16 mouse cellular contexts compared by ENCODE assay signal in the genomic region with DNA sequence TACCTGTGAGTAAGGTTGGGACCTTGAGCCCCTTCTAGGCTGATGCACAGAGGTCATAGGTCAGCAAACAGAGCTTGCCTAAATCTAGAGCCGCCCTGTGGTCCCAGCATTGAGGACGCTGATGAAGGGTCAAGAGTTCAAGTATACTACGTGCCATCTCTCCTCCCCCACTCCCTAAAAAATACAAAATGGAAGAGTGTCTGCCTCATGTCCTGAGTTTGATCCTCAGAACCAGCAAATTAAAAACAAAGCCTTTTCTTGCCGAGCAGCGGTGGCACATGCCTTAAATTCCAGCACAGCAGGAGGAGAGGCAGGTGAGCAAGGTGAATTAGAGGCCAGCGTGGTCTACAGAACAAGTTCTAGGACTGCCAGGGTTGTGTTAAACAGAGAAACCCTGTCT. TPM values are rescaled to one million over a fixed set of nuclear protein-coding genes. Genes with fewer than 3 reads are reported as not detected.
DNase-seq lines count a peak whose midpoint lies in the region; ATAC-seq and TF ChIP-seq lines count a peak whose summit lies in the region.
"Had no signal": no experiment of that assay in that cellular context is flagged by ENCODE, and none has a peak within 500 bp of the region (broad histone marks: within the 10 kb centered on the region; RNA-seq: fewer than 3 reads in every experiment).

No protein-coding gene starts in this region.

- H3K27me3 ChIP-seq in heart, embryonic 10.5 days (ENCODE audit: insufficient read depth, poor library complexity, severe bottlenecking): no peaks in the 10 kb centered on the region
- H3K27me3 ChIP-seq in lung, postnatal 0 days (replicated peaks; ENCODE audit: insufficient read depth, low read length): no peaks in the 10 kb centered on the region
- H3K27me3 ChIP-seq: limb, embryonic 15.5 days; megakaryocyte, embryonic 14.5 days; neural tube, embryonic 12.5 days had no signal

- TF ChIP-seq CTCF in lung, postnatal 0 days (IDR thresholded peaks at IDR 0.05): no peak

- peaks cover 29% of the 10 kb centered on the region for H3K4me1 ChIP-seq in heart, embryonic 10.5 days
- peaks cover 21% of the 10 kb centered on the region for H3K4me1 ChIP-seq in lung, postnatal 0 days (ENCODE audit: insufficient read depth, low read depth, low read length)
- H3K4me1 ChIP-seq in brown adipose tissue, adult 24 weeks (ENCODE audit: control insufficient read depth, insufficient read depth, insufficient read length, low read length): peaks cover 33% of the 10 kb centered on the region

- H3K9ac ChIP-seq in lung, postnatal 0 days (replicated peaks; ENCODE audit: low read depth): no peak overlapping the region
- H3K9ac ChIP-seq: forebrain, postnatal 0 days; limb, embryonic 15.5 days; neural tube, embryonic 12.5 days had no signal

- H3K9me3 ChIP-seq in heart, embryonic 10.5 days: no peaks in the 10 kb centered on the region
- no peaks in the 10 kb centered on the region for H3K9me3 ChIP-seq in lung, postnatal 0 days (ENCODE audit: low read length)
- H3K9me3 ChIP-seq: limb, embryonic 15.5 days; megakaryocyte, embryonic 14.5 days; neural tube, embryonic 12.5 days had no signal

- no peak overlapping the region for H3K4me2 ChIP-seq in lung, postnatal 0 days (replicated peaks; ENCODE audit: low read depth, low read length)
- H3K4me2 ChIP-seq: limb, embryonic 15.5 days; neural tube, embryonic 12.5 days had no signal

- intact Hi-C loops in heart, postnatal 36 days (cut with DNase I): no loop called here

- no peak for TF ChIP-seq EP300 in lung, postnatal 0 days (IDR thresholded peaks at IDR 0.05)

- no peak overlapping the region for H3K4me3 ChIP-seq in heart, embryonic 10.5 days
- H3K4me3 ChIP-seq in lung, postnatal 0 days (ENCODE audit: low read depth, low read length): no peak overlapping the region
- no peak overlapping the region for H3K4me3 ChIP-seq in brown adipose tissue, adult 24 weeks (ENCODE audit: insufficient read depth, low read depth, low read length)
- H3K4me3 ChIP-seq: erythroblast, embryonic 14.5 days; limb, embryonic 15.5 days; megakaryocyte, embryonic 14.5 days; neural tube, embryonic 12.5 days had no signal

- DNase-seq in heart, embryonic 10.5 days (ENCODE audit: low spot score): no peak
- DNase-seq in heart, postnatal 36 days: no peak
- peak; percentile 45 for DNase-seq in lung, postnatal 0 days (ENCODE audit: low spot score)
- DNase-seq in lung, postnatal 25 days (ENCODE audit: low spot score): no peak
- DNase-seq in thymus, adult 18-20 months: no peak
- DNase-seq in layer of hippocampus, adult 9-11 months: no peak
- DNase-seq: adrenal gland, postnatal 10 days; cerebellum, adult 9-11 months; gastrocnemius, postnatal 10 days; heart, postnatal 4 days had no signal

- 0 out of 2 replicates have a peak, but pooled peaks have one; percentile 13 for ATAC-seq in lung, postnatal 0 days

- 0 out of 2 replicates have a peak overlapping the region, but pooled peaks have one; percentile 76 for H3K27ac ChIP-seq in heart, embryonic 10.5 days
- H3K27ac ChIP-seq in lung, postnatal 0 days (ENCODE audit: low read length): peak overlapping the region; percentile 87
- H3K27ac ChIP-seq in brown adipose tissue, adult 24 weeks (replicated peaks; ENCODE audit: low read depth, low read length): peak overlapping the region; percentile 99
- H3K27ac ChIP-seq: neural tube, embryonic 12.5 days had no signal

- WGBS in heart, embryonic 10.5 days: 30% methylated on average over 6 of the region's 6 CpGs
- WGBS in lung, postnatal 0 days: 26% methylated on average over 6 of the region's 6 CpGs

- no peaks in the 10 kb centered on the region for H3K36me3 ChIP-seq in heart, embryonic 10.5 days
- H3K36me3 ChIP-seq in lung, postnatal 0 days (ENCODE audit: insufficient read depth, low read length): no peaks in the 10 kb centered on the region
- H3K36me3 ChIP-seq: limb, embryonic 15.5 days; neural tube, embryonic 12.5 days had no signal

RNA-seq across cellular contexts. Expression of a gene that starts 5.7 kb away (rescaled TPM):
- 37.7 and 50.2 TPM in 2 replicates for polyA plus RNA-seq in heart, embryonic 10.5 days (2016; fragmentation: Nextera tagmentation; extraction: Ambion mirVana)
- 100 to 1,000 TPM; 151 to 156 TPM for total RNA-seq in heart, postnatal 36 days (2021)
- polyA plus RNA-seq in lung, postnatal 0 days (2015; fragmentation: Nextera tagmentation; extraction: Ambion mirVana): 99.6 and 101 TPM in 2 replicates
- 56.1 and 61.6 TPM in 2 replicates for polyA plus RNA-seq in brown adipose tissue, adult 24 weeks (2012; ENCODE audit: insufficient read depth, insufficient read length, missing spikeins)

RNA-seq across cellular contexts. Expression of a gene that starts 28.1 kb away (rescaled TPM):
- 59.3 and 67.2 TPM in 2 replicates for polyA plus RNA-seq in heart, embryonic 10.5 days (2016; fragmentation: Nextera tagmentation; extraction: Ambion mirVana)
- 10 to 100 TPM; 73.0 to 75.0 TPM for total RNA-seq in heart, postnatal 36 days (2021)
- polyA plus RNA-seq in lung, postnatal 0 days (2015; fragmentation: Nextera tagmentation; extraction: Ambion mirVana): 48.2 and 52.0 TPM in 2 replicates
- polyA plus RNA-seq in brown adipose tissue, adult 24 weeks (2012; ENCODE audit: insufficient read depth, insufficient read length, missing spikeins): 38.4 and 51.4 TPM in 2 replicates

RNA-seq across cellular contexts. Expression of a gene that starts 34.8 kb away (rescaled TPM):
- polyA plus RNA-seq in heart, embryonic 10.5 days (2016; fragmentation: Nextera tagmentation; extraction: Ambion mirVana): 4.2 and 5.7 TPM in 2 replicates
- total RNA-seq in heart, postnatal 36 days (2021): 10 to 100 TPM; 62.2 to 67.6 TPM
- polyA plus RNA-seq in lung, postnatal 0 days (2015; fragmentation: Nextera tagmentation; extraction: Ambion mirVana): 11.8 and 13.2 TPM in 2 replicates
- 2.5 and 6.6 TPM in 2 replicates for polyA plus RNA-seq in brown adipose tissue, adult 24 weeks (2012; ENCODE audit: insufficient read depth, insufficient read length, missing spikeins)
